Mouse (Mus musculus) adipocyte (in vitro differentiated cells): ENCODE results near the gene Slc5a7.

Source experiments
- DNase-seq: peaks from one replicate; pipeline ENCODE4 v3.0.0-alpha.2; 2016; ENCODE audit warnings: low spot score

Gene Slc5a7

DNA sequence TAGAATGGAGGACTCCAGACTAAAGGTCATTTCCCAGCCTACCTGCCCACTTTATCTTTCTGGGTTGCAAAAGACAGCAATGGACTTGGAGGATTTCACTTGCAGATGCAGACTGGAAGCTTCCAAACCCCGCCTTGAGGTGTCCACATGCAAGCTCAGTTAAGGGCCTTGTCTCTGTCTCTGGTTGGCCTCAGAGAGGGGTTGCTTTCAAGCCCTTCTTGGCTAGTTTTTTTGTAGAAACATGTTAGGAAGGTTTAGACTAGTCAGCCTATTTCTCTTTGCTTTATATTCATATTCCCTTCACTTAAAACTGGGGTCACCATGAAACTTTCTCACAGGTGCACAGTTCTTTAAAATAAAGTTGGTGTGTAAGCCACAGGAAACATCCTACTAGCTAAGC, at the start of gene Slc5a7:
Gene Slc5a7, minus strand, starts transcription at position 101 of the 400 bp plus-strand sequence.
- no peak for DNase-seq

DNA sequence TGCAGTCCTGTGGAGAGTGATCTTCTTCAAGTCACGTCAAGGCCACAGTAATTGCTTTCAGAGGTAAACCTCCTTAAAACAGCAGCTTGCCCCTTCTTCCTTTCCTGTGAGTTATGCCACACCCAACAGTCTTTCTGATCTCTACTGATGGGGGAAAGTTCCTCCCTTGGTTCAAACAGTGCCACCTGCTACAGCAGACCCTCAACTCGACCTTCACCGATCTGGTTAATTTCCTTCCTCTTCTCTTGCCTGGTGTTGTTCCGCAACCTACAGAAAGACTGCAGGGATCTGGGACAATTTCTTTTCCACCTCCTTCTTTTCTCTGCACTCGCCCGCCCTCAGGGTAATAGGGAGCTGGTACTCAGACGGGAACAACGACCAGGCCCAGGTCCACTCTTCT, 48.8 kb upstream of the Slc5a7 start:
- no peak for DNase-seq

GRCm38 (mm10) chr17:54343395-54343794, 44.6 kb upstream of the Slc5a7 start:
- DNase-seq: peak; percentile 85

GRCm38 (mm10) chr17:54298232-54298924, 456 bp downstream of the Slc5a7 start:
- DNase-seq: no peak

DNA sequence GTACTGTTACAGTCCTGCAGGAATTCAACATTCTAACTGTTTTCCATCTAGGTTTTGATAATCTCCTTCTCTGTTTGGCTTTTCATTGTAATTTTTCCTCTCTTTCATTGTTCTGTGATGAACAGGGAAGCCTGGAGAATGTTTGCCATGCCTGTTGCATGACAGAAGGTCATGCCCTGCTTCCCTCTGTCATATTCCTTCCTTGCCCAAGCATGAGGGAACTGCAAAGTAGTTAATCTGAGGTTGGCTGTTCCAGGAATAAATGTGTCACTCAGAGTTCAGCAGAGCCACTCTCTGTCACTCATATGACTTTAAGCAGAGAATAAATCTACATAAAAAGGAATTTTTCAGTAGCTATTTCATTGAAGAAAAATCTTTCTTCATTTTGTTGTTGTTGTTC, 48.1 kb downstream of the Slc5a7 start:
- DNase-seq: no peak

DNA sequence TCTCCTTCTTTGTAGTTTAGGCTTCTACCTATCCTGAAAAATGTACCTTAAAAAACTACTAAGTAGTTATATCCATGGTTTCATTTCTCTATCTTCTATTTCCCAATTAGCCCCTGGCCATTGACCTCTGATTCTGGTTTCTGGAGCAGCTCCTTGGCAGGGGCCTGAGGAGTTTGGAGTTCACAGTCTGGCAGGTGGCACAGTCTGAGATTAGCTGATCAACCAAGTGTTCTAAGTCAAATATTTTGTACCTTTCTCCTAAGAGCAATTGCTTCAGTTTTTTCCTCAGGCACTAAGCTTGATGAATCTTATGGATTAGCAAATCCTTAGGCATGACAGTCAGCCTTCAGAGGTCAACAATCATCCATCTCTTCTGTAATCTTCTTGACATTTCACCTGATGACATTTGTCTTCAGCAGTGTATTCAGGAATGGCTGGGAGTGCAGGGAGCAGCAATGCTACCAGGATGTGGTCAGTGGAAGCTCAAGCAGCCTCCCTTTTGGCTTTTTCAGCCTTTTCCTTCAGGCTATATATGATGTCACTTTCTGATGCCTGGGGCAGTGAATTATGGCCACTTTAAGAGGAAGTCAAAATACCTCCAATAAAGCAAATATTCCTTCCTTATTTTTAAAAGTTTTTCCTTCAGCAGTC, 55.1 kb downstream of the Slc5a7 start:
- DNase-seq: no peak

DNA sequence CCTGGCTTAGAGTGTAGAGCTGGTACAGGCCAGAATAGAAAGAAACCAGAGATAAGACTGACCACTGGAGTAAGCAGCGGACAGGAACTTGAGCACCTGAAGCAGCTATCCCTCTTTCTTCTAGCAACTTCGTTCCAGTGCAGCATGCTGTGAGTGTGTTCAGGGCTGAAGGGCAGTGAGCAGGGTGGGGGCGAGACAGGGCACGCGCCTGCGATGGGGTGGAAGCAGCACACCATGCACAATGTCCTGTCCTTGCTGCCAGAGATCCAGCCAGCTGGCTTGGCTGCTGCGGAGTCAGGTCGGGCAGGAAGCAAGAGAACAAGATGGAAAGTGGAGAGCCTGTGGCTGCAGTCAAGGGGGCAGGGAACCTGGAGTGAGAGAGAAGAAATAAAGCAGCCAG, 59.4 kb downstream of the Slc5a7 start:
- no peak for DNase-seq
